ENCODE assay signal across 30 mouse cellular contexts in the genomic region with DNA sequence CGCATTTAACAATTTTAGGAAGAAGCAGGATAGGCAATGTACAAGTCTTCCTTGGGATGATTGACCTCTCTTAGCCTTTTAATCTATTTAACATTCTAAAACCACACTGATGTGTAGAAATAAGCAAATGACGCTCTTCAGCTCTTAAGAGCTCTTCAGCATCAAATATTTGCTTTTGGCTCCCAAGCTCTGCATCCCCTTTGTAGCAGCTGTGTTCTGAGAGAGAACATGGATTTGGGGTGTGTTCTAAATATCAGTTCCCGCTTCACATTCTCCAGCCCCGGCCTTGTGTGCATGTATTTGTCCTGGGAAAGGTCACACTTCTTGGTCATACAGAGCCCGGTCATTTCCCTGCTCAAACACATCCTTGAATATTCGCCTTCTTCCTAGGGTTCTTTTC. TPM values are rescaled to one million over a fixed set of nuclear protein-coding genes. Genes with fewer than 3 reads are reported as not detected.
"Had no signal": no experiment of that assay in that cellular context is flagged by ENCODE, and none has a peak within 500 bp of the region (broad histone marks: within the 10 kb centered on the region; RNA-seq: fewer than 3 reads in every experiment).

No protein-coding gene starts in this region.

- H3K4me3 ChIP-seq: embryonic facial prominence, embryonic 10.5 days; embryonic facial prominence, embryonic 12.5 days; embryonic facial prominence, embryonic 13.5 days; embryonic facial prominence, embryonic 15.5 days; erythroblast, embryonic 14.5 days; forebrain, embryonic 10.5 days; forebrain, embryonic 12.5 days; forebrain, embryonic 13.5 days; forebrain, embryonic 15.5 days; gastrocnemius, adult 2 months; heart, adult 2 months had no signal

- DNase-seq: cerebellum, adult 18-20 months; cerebellum, adult 2 months; cerebellum, adult 8-10 months; cerebellum, adult 9-10 months; cerebellum, adult 9-11 months; cerebellum, postnatal 10 days; cerebellum, postnatal 14 days; cerebellum, postnatal 25 days; cerebellum, postnatal 36 days; forebrain, postnatal 0 days; gastrocnemius, adult 2 months; gastrocnemius, postnatal 10 days; gastrocnemius, postnatal 14 days; gastrocnemius, postnatal 25 days; gastrocnemius, postnatal 36 days; heart, adult 11 months; heart, adult 18-20 months; heart, adult 2 months had no signal

- H3K4me2 ChIP-seq: embryonic facial prominence, embryonic 12.5 days; embryonic facial prominence, embryonic 13.5 days; embryonic facial prominence, embryonic 15.5 days; forebrain, embryonic 12.5 days; forebrain, embryonic 13.5 days; forebrain, embryonic 15.5 days had no signal

- ATAC-seq: forebrain, embryonic 13.5 days; forebrain, embryonic 14.5 days; forebrain, embryonic 15.5 days; forebrain, embryonic 16.5 days; forebrain, postnatal 0 days had no signal

- H3K9me3 ChIP-seq: embryonic facial prominence, embryonic 10.5 days; embryonic facial prominence, embryonic 12.5 days; embryonic facial prominence, embryonic 13.5 days; embryonic facial prominence, embryonic 15.5 days; forebrain, embryonic 10.5 days; forebrain, embryonic 12.5 days; forebrain, embryonic 13.5 days; forebrain, embryonic 15.5 days had no signal

- H3K36me3 ChIP-seq: embryonic facial prominence, embryonic 10.5 days; embryonic facial prominence, embryonic 12.5 days; embryonic facial prominence, embryonic 13.5 days; embryonic facial prominence, embryonic 15.5 days; forebrain, embryonic 10.5 days; forebrain, embryonic 12.5 days; forebrain, embryonic 15.5 days had no signal

- H3K27ac ChIP-seq: embryonic facial prominence, embryonic 10.5 days; embryonic facial prominence, embryonic 12.5 days; embryonic facial prominence, embryonic 13.5 days; embryonic facial prominence, embryonic 15.5 days; forebrain, embryonic 10.5 days; forebrain, embryonic 12.5 days; forebrain, embryonic 13.5 days; forebrain, embryonic 15.5 days; gastrocnemius, adult 2 months; heart, adult 2 months had no signal

- H3K9ac ChIP-seq: embryonic facial prominence, embryonic 12.5 days; embryonic facial prominence, embryonic 13.5 days; embryonic facial prominence, embryonic 15.5 days; forebrain, embryonic 12.5 days; forebrain, embryonic 13.5 days; forebrain, embryonic 15.5 days; forebrain, postnatal 0 days had no signal

RNA-seq across cellular contexts. Expression of gene Nkx2-9, which starts 2.3 kb away (rescaled TPM):
- polyA plus RNA-seq: embryonic facial prominence, embryonic 12.5 days; embryonic facial prominence, embryonic 13.5 days; embryonic facial prominence, embryonic 14.5 days; embryonic facial prominence, embryonic 15.5 days; erythroblast, embryonic 14.5 days; forebrain, embryonic 14.5 days; forebrain, embryonic 15.5 days; forebrain, embryonic 16.5 days; forebrain, postnatal 0 days; heart, adult 2 months had no signal
